Mouse (Mus musculus) forebrain, embryonic 16.5 days (tissue): ENCODE results near the gene Fto. TPM values are rescaled to one million over a fixed set of nuclear protein-coding genes. Genes with fewer than 3 reads are reported as not detected.

ENCODE experiments used
- ATAC-seq: fragments of 200-750 bp; cut with Nextera tagmentation; 2 replicates; pipeline ENCODE4 v1.8.0; 2017; ENCODE audit warnings: mild to moderate bottlenecking, moderate library complexity
- H3K27ac ChIP-seq: fragments of 300-500 bp; sonication (generic); 2 replicates; pipeline ENCODE4 v1.5.1; 2014; ENCODE audit warnings: low read length, control low read depth
- H3K27me3 ChIP-seq: fragments of 300-500 bp; sonication (generic); replicated peaks from 2 replicates; pipeline ENCODE4 v1.6.1; 2014; ENCODE audit warnings: low read length; ENCODE audit not compliant: control insufficient read depth, insufficient read depth
- H3K36me3 ChIP-seq: fragments of 300-500 bp; sonication (generic); 2 replicates; pipeline ENCODE4 v1.6.1; 2014; ENCODE audit not compliant: control insufficient read depth, insufficient read depth
- H3K4me1 ChIP-seq: fragments of 300-500 bp; sonication (generic); replicated peaks from 2 replicates; pipeline ENCODE4 v1.6.1; 2014; ENCODE audit warnings: low read length; ENCODE audit not compliant: control insufficient read depth, insufficient read depth
- H3K4me2 ChIP-seq: fragments of 300-500 bp; sonication (generic); 2 replicates; pipeline ENCODE4 v1.6.1; 2014; ENCODE audit warnings: mild to moderate bottlenecking, low read length, control low read depth
- H3K4me3 ChIP-seq: fragments of 300-500 bp; sonication (generic); replicated peaks from 2 replicates; pipeline ENCODE4 v1.5.1; 2014; ENCODE audit warnings: mild to moderate bottlenecking, low read length, control low read depth
- H3K9ac ChIP-seq: fragments of 300-500 bp; sonication (generic); replicated peaks from 2 replicates; pipeline ENCODE4 v1.6.1; 2014; ENCODE audit warnings: low read depth, low read length, control low read depth
- H3K9me3 ChIP-seq: fragments of 300-500 bp; sonication (generic); 2 replicates; pipeline ENCODE4 v1.6.1; 2016; ENCODE audit warnings: low read length; ENCODE audit not compliant: control insufficient read depth
- WGBS: fragments of 180-500 bp; shearing (Covaris S2); extraction: QIAGEN DNeasy Blood & Tissue Kit; methylation state at CpG from one replicate; pipeline ENCODE4 v1.1.7; 2014; 5-methylcytosine and 5-hydroxymethylcytosine counted together
- polyA plus RNA-seq: library from polyadenylated mRNA; unstranded; fragments of >200 nt; fragmentation: Nextera tagmentation; extraction: Ambion mirVana; gene quantifications from 2 replicates; pipeline ENCODE4 v1.2.1, GENCODE M21; 2015

Fto gene
- polyA plus RNA-seq, 1 experiment from 2014 or later: 132 TPM

DNA sequence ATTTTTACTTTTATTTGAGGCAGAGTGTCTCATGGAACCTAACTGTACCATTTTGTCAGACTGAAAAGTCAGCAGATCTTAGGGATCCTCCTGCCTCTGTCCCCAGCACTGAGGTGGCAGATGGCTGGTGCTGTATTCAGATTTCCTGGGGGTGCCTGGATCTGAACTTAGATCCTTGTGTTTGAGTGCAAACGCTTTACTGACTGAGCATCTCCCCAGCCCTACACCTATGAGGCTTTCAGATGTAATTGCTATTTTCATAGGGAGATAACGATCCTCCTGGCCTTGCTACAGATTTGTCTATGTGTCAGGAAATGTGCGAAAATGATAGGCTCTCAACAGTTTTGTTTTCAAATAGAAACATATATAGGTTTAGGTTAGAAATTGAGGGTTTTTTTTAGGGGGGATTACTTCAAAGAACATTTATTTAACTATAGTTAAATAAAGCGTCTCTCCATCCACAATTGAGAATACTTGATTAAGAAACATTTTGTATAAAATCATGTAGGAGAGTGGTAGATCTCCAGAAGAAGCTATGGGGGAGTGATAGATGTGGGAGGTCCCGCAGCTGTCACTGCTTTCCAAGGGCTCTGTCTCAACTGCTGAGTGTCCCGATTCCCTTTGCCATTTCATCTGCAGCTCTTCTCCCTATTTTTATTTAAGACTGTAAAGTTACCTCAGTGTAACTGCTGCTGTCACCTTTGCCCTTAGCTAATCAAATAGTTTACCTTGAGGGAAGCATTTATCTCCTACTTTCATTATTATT lies 25.2 kb downstream of the Fto start:
- ATAC-seq: no peak
- H3K4me1 ChIP-seq: no peaks in the 10 kb centered on the region
- H3K4me2 ChIP-seq: no peak overlapping the region
- H3K9ac ChIP-seq: no peak overlapping the region
- peaks cover 7% of the 10 kb centered on the region for H3K9me3 ChIP-seq
- no peak overlapping the region for H3K4me3 ChIP-seq
- WGBS: 84% methylated on average over 6 of the region's 6 CpGs
- H3K27me3 ChIP-seq: no peaks in the 10 kb centered on the region
- no peak overlapping the region for H3K27ac ChIP-seq
- H3K36me3 ChIP-seq: no peaks in the 10 kb centered on the region

DNA sequence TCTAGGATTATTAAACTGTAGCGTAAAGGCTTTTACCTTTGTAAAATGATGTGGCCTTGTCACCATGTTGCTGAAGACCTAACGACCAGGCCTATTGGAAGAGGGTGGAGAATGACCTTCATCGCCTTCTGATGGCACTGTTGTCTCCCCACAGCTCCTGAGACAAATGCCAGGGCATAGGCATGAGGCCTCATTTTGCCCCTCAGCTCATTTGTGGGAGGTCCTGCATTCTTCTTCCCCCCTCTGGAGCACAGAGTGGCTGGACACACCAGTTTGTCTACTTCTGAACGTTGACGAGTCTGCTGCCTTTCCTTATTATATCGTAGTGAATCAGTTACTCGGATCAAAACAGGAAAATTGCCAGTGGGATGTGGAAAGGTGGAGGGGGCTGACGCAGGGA lies 26.3 kb downstream of the Fto start:
- Histone ChIP-seq H3K4me2 (no peak overlapping the region), H3K27me3 (no peaks in the 10 kb centered on the region), H3K4me3 (no peak overlapping the region), H3K36me3 (no peaks in the 10 kb centered on the region), H3K9ac (no peak overlapping the region), H3K9me3 (peaks cover 5% of the 10 kb centered on the region), H3K27ac (no peak overlapping the region), H3K4me1 (no peaks in the 10 kb centered on the region)
- no peak for ATAC-seq
- 89% methylated on average over 8 of the region's 8 CpGs for WGBS

DNA sequence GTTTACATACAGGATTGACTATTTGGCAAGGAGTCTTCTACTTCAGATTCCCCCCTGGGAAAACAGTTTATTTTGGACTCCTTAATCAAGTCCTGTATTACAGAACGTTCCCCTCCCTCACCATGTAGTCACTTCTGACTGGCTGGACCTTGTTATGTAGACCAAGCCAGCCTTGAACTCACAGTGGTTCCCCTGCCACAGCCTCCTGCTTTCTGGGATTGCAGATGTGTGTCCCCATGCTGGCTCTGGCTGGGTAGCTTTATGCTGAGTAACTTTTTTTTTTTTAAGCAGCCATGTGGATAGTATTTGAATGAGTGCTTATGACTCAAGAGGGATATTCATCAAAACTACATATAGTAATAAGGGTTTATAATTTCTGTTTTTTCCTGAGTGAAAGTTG lies 27.4 kb downstream of the Fto start:
- no peak overlapping the region for H3K27ac ChIP-seq
- H3K4me1 ChIP-seq: no peaks in the 10 kb centered on the region
- no peaks in the 10 kb centered on the region for H3K36me3 ChIP-seq
- no peak overlapping the region for H3K4me3 ChIP-seq
- 0 out of 2 replicates have a peak, but pooled peaks cover 3% of the 10 kb centered on the region for H3K9me3 ChIP-seq
- no peaks in the 10 kb centered on the region for H3K27me3 ChIP-seq
- WGBS: 68% methylated on average over 1 of the region's 1 CpGs
- H3K4me2 ChIP-seq: no peak overlapping the region
- H3K9ac ChIP-seq: no peak overlapping the region
- no peak for ATAC-seq

DNA sequence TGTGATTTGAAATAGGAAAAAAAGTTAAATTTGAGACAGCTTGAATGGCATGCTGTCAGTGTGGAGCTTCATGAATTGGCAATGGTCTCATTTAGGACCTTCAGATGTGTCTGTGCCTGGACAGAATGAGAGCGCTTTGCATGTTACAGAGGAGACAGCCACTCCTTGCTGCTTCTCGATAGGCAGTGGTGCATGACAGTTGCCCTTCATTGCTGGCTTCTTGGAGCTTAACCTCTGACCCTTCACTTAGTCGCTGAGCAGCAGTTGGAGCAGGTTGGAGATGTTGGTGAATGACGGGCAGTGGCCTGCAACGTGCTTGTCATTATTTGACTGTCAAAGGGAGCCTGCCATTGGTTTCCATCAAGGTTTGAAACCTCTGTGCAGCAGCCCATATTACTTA lies 28.9 kb downstream of the Fto start:
- Histone ChIP-seq H3K4me1 (no peaks in the 10 kb centered on the region), H3K9ac (no peak overlapping the region), H3K27ac (no peak overlapping the region), H3K9me3 (no peaks in the 10 kb centered on the region), H3K36me3 (no peaks in the 10 kb centered on the region), H3K4me2 (no peak overlapping the region), H3K4me3 (no peak overlapping the region), H3K27me3 (no peaks in the 10 kb centered on the region)
- ATAC-seq: no peak
- 28% methylated on average over 5 of the region's 5 CpGs for WGBS

DNA sequence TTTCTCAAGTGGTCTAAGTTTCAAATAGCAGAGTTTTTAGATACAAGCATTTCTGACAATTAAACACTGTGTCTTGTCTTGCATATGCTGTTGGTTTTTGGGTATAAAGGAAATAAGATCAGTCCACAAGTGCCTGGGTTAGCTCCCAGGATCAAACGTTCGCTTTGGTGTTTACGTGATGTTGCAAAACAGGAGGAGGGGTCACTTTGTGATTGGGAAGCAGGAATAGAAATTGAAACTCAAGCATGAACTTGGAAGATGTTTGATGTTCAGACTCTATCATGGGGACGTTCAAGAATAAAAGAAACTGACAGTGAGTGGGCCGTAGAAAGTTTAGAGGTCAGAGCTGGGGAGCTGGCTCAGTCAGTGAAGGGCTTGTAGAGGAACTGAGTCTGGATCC lies 29.5 kb downstream of the Fto start:
- 85% methylated on average over 5 of the region's 5 CpGs for WGBS
- Histone ChIP-seq H3K4me3 (no peak overlapping the region), H3K27me3 (no peaks in the 10 kb centered on the region), H3K4me2 (no peak overlapping the region), H3K4me1 (0 out of 2 replicates have a peak, but pooled peaks cover 2% of the 10 kb centered on the region), H3K36me3 (no peaks in the 10 kb centered on the region), H3K9ac (no peak overlapping the region), H3K27ac (no peak overlapping the region), H3K9me3 (no peaks in the 10 kb centered on the region)
- ATAC-seq: no peak

DNA sequence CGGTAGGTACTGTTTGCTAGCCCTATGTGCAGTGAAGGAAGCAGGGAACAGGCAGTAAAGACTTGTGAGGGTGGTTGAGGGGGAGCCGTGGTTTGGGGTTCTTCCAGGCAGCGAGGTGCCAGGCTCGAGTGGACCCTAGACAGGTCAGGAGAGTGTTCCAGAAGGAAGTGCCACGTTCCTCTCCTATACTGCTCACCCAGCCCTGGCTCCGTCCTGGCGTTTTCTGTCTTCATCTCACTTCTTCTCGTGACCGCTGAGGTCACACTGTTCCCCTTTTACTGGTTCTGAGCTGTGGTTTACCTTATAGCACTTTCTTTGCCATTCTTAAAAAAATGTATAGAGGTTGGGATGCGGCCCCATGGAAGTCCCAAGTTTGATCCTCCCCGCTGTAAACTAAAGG lies 31.3 kb downstream of the Fto start:
- 92% methylated on average over 11 of the region's 11 CpGs for WGBS
- Histone ChIP-seq H3K9ac (no peak overlapping the region), H3K4me2 (no peak overlapping the region), H3K9me3 (no peaks in the 10 kb centered on the region), H3K36me3 (no peaks in the 10 kb centered on the region), H3K4me3 (no peak overlapping the region), H3K27ac (no peak overlapping the region), H3K4me1 (0 out of 2 replicates have a peak, but pooled peaks cover 2% of the 10 kb centered on the region), H3K27me3 (no peaks in the 10 kb centered on the region)
- no peak for ATAC-seq

DNA sequence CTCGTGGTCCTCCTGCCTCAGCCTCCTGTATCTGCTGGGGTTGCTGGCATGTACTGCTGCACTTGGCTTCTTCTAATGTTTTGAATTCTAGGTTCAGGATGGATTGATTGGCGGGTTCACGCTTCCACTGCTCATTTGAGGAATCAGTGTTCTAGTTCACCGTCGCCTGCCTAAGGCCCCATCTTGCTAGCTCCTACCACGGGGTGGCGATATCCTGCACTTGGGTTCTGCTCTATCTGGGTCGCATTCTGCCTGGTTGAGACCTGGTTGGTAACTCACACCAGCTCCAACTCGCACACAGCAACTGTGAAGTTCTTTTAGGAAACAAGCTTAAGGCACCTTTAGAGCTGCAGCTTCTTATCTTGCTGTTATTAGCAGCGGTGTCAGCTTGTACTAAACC lies 33.8 kb downstream of the Fto start:
- 90% methylated on average over 10 of the region's 10 CpGs for WGBS

DNA sequence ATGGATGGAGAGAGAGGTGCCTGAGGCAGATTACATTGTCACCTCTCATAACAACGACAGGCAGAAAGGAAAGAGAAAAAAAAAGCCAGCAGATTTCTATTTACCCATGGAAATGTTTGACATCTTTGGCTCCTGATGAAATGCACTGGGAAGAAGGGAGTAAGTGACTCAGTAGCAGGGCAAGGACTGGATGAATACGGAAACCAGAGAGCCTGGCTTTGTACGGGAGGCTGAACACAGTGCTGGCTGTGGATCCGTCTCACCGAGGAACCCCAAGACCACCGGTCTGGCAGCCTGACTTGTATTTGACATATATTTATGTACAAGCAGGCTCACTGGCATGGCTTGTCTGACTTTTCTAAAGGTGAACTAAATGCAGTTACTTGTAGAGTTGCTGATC lies 34.3 kb downstream of the Fto start:
- H3K36me3 ChIP-seq: no peaks in the 10 kb centered on the region
- WGBS: 77% methylated on average over 6 of the region's 6 CpGs
- H3K4me3 ChIP-seq: no peak overlapping the region
- no peak overlapping the region for H3K9ac ChIP-seq
- H3K4me2 ChIP-seq: no peak overlapping the region
- peaks cover 7% of the 10 kb centered on the region for H3K4me1 ChIP-seq
- H3K27ac ChIP-seq: no peak overlapping the region
- H3K9me3 ChIP-seq: no peaks in the 10 kb centered on the region
- no peaks in the 10 kb centered on the region for H3K27me3 ChIP-seq
- no peak for ATAC-seq

More for the DNA sequence above, 33.8 kb downstream of the Fto start:
- H3K9ac ChIP-seq: no peak overlapping the region
- ATAC-seq: no peak
- H3K4me2 ChIP-seq: no peak overlapping the region
- H3K9me3 ChIP-seq: no peaks in the 10 kb centered on the region
- no peaks in the 10 kb centered on the region for H3K27me3 ChIP-seq
- peaks cover 7% of the 10 kb centered on the region for H3K4me1 ChIP-seq
- H3K4me3 ChIP-seq: no peak overlapping the region
- no peaks in the 10 kb centered on the region for H3K36me3 ChIP-seq
- H3K27ac ChIP-seq: no peak overlapping the region

DNA sequence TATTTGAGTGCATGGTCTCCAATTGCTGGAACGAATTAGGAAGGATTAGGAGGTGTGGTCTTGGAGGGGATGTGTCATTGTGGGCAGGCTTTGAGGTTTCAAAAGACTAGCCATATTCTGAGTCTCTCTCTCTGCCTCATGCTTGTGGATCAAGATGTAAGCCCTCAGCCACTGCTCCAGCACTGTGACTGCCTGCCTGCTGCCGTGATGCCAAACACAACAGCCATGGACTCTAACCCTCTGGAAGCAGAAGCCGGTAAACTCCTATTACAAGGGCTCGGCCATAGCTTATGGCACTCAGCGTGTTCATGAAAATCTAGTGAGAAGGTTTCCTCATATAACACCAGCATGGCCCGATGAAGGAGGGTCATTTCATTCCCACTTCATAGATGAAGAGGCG lies 36.5 kb downstream of the Fto start:
- Histone ChIP-seq H3K4me2 (no peak overlapping the region), H3K9me3 (no peaks in the 10 kb centered on the region), H3K4me3 (no peak overlapping the region), H3K27ac (no peak overlapping the region), H3K9ac (no peak overlapping the region), H3K36me3 (no peaks in the 10 kb centered on the region), H3K27me3 (no peaks in the 10 kb centered on the region), H3K4me1 (peaks cover 10% of the 10 kb centered on the region)
- WGBS: 94% methylated on average over 7 of the region's 7 CpGs
- ATAC-seq: no peak

DNA sequence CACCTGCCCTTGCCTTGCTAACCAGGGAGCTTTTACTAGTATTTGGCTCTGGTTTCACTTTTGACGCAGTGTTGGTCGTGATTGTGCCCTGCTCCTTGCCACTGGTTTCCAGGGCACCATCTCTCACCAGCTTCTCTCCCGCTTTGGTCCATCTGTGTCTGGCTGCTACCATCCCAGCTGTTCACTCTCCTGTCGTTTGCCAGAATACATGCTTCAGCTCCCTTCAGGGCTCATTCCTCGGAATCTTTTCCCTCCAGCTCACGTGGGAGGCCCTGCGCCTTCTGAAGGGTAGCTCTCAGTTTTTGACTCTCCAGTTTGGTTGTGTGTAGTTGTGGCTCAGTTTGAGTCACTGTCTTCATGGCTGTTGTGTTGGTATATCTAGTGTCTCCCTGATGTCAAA lies 37.3 kb downstream of the Fto start:
- Histone ChIP-seq H3K9ac (no peak overlapping the region), H3K4me2 (no peak overlapping the region), H3K27me3 (no peaks in the 10 kb centered on the region), H3K36me3 (no peaks in the 10 kb centered on the region), H3K4me3 (no peak overlapping the region), H3K4me1 (peaks cover 18% of the 10 kb centered on the region), H3K9me3 (no peaks in the 10 kb centered on the region), H3K27ac (no peak overlapping the region)
- ATAC-seq: no peak
- WGBS: 65% methylated on average over 7 of the region's 7 CpGs
